Mouse (Mus musculus) heart, embryonic 10.5 days (tissue): ENCODE data around the gene Slc4a2. TPM values are rescaled to one million over a fixed set of nuclear protein-coding genes. Genes with fewer than 3 reads are reported as not detected.

Experiments
- DNase-seq: peaks from one replicate; pipeline ENCODE4 v3.0.0-alpha.2; 2017; ENCODE audit warnings: low spot score
- H3K27ac ChIP-seq: fragments of 300-500 bp; sonication (generic); 2 replicates; pipeline ENCODE4 v1.5.1; 2016; ENCODE audit warnings: mild to moderate bottlenecking
- H3K27me3 ChIP-seq: fragments of 300-500 bp; sonication (generic); 2 replicates; pipeline ENCODE4 v1.6.1; 2016; ENCODE audit warnings: mild to moderate bottlenecking; ENCODE audit not compliant: poor library complexity, insufficient read depth, severe bottlenecking
- H3K36me3 ChIP-seq: fragments of 300-500 bp; sonication (generic); 2 replicates; pipeline ENCODE4 v1.6.1; 2016; ENCODE audit warnings: mild to moderate bottlenecking, moderate library complexity
- H3K4me1 ChIP-seq: fragments of 300-500 bp; sonication (generic); 2 replicates; pipeline ENCODE4 v1.6.1; 2016; ENCODE audit warnings: mild to moderate bottlenecking
- H3K4me3 ChIP-seq: fragments of 300-500 bp; sonication (generic); 2 replicates; pipeline ENCODE4 v1.5.1; 2016; ENCODE audit warnings: mild to moderate bottlenecking, moderate library complexity
- H3K9me3 ChIP-seq: fragments of 300-500 bp; sonication (generic); 2 replicates; pipeline ENCODE4 v1.6.1; 2016; ENCODE audit warnings: mild to moderate bottlenecking, moderate library complexity
- WGBS: fragments of 180-500 bp; shearing (Covaris S2); methylation state at CpG from one replicate; pipeline ENCODE4 v1.1.7; 2016; 5-methylcytosine and 5-hydroxymethylcytosine counted together
- polyA plus RNA-seq: library from polyadenylated mRNA; unstranded; fragments of >200 nt; fragmentation: Nextera tagmentation; extraction: Ambion mirVana; gene quantifications from 2 replicates; pipeline ENCODE4 v1.2.1, GENCODE M21; 2016

The Slc4a2 gene
- polyA plus RNA-seq, 1 experiment from 2014 or later, result 36.0 TPM

GRCm38 (mm10) chr5:24484963-24485362 lies 61.3 kb downstream of the Slc4a2 start:
- DNase-seq, result no peak
- H3K36me3 ChIP-seq, result peaks cover 80% of the 10 kb centered on the region
- WGBS, result 16% methylated on average over 22 of the region's 22 CpGs
- H3K27me3 ChIP-seq, result peaks cover 16% of the 10 kb centered on the region; the same call in 1 of the 2 replicates
- peak overlapping the region; percentile 49 for H3K4me3 ChIP-seq
- peak overlapping the region; percentile 42 for H3K27ac ChIP-seq
- H3K9me3 ChIP-seq, result no peaks in the 10 kb centered on the region
- H3K4me1 ChIP-seq, result peaks cover 47% of the 10 kb centered on the region

- H3K4me1 ChIP-seq, result peaks cover 46% of the 10 kb centered on the region
Observed at GRCm38 (mm10) chr5:24486097-24486496, 62.5 kb downstream of the Slc4a2 start.

DNA sequence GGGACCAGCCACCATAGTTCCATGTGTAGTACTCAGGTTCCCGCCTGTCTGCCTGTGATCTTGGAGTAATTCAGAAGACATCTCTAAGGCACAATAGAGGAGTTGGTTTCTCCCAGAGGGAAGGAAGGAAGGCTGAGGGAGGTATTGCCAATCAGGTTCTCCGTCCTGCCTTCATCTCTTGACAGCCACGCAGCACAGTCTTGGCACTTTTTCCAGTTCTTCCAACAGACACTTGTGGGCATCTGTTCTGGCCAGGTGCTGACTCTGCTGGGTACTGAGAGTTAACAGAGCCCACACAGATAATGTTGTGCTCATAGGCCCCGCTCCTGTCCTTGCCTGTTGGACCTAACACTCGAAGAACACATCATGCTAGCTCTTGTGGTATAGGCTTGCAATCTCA lies 63.1 kb downstream of the Slc4a2 start:
- H3K4me1 ChIP-seq, result peaks cover 40% of the 10 kb centered on the region
- H3K27ac ChIP-seq, result no peak overlapping the region
- H3K4me3 ChIP-seq, result no peak overlapping the region
- H3K9me3 ChIP-seq, result no peaks in the 10 kb centered on the region
- peaks cover 14% of the 10 kb centered on the region; the same call in 1 of the 2 replicates for H3K27me3 ChIP-seq
- WGBS, result 82% methylated on average over 5 of the region's 5 CpGs
- peaks cover 80% of the 10 kb centered on the region for H3K36me3 ChIP-seq
- no peak for DNase-seq

More at GRCm38 (mm10) chr5:24486097-24486496, 62.5 kb downstream of the Slc4a2 start:
- 1% methylated on average over 8 of the region's 8 CpGs for WGBS
- no peak overlapping the region for H3K27ac ChIP-seq
- H3K4me3 ChIP-seq, result no peak overlapping the region
- H3K27me3 ChIP-seq, result peaks cover 16% of the 10 kb centered on the region; the same call in 1 of the 2 replicates
- peak; percentile 90 for DNase-seq
- H3K36me3 ChIP-seq, result peaks cover 80% of the 10 kb centered on the region
- no peaks in the 10 kb centered on the region for H3K9me3 ChIP-seq

DNA sequence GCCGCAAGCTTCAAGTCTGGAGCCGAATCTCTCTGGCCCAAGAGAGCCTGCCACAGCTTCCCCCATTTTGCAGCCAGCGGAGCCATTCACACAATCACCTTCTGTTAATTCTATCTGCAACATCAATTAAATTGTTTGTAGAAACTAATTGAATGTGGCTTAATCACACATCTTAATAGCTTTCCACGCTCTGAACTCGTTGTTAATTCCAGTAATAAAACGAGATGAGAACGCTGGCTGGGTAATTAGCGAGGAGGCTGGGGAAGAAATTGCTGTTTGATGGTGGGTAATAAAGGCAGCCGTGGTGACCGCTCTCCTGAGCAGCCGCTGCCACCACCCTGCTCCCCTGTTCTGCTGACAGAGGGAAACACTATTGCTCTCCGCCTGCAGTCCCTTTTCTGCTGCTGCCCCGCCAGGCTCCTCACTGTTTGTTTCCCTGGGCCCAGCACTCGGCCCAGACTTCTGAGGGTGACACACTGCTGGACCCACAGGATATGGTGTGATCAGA lies 66.8 kb downstream of the Slc4a2 start:
- no peaks in the 10 kb centered on the region for H3K9me3 ChIP-seq
- H3K27ac ChIP-seq, result no peak overlapping the region
- H3K36me3 ChIP-seq, result peaks cover 90% of the 10 kb centered on the region
- WGBS, result 87% methylated on average over 14 of the region's 14 CpGs
- DNase-seq, result no peak
- H3K4me1 ChIP-seq, result peaks cover 10% of the 10 kb centered on the region
- 0 out of 2 replicates have a peak, but pooled peaks cover under 1% of the 10 kb centered on the region for H3K27me3 ChIP-seq
- H3K4me3 ChIP-seq, result no peak overlapping the region

Other genes with a start within 250 kb of the Slc4a2 start
- 28.8 and 32.2 TPM in 2 replicates for gene Kcnh2, start 72.2 kb upstream of the Slc4a2 start, polyA plus RNA-seq
- gene Nos3, start 59.0 kb upstream of the Slc4a2 start, polyA plus RNA-seq, result 23.2 and 40.8 TPM in 2 replicates
- 1.2 and 2.3 TPM in 2 replicates for gene Atg9b, start 31.7 kb upstream of the Slc4a2 start, polyA plus RNA-seq
- gene Abcb8, start 30.2 kb upstream of the Slc4a2 start, polyA plus RNA-seq, result 62.7 and 81.3 TPM in 2 replicates
- gene Asic3, start 10.4 kb upstream of the Slc4a2 start, polyA plus RNA-seq, result 0.11 TPM in 1 of 2 replicates, not detected in the other
- gene Cdk5, start 307 bp upstream of the Slc4a2 start, polyA plus RNA-seq, result 33.9 and 37.4 TPM in 2 replicates
- 156 and 197 TPM in 2 replicates for gene Fastk, start 21.4 kb downstream of the Slc4a2 start, polyA plus RNA-seq
- gene Tmub1, start 24.0 kb downstream of the Slc4a2 start, polyA plus RNA-seq, result 21.3 and 22.3 TPM in 2 replicates
- gene Agap3, start 28.3 kb downstream of the Slc4a2 start, polyA plus RNA-seq, result 20.1 and 30.1 TPM in 2 replicates
- gene Gbx1, start 103.4 kb downstream of the Slc4a2 start, polyA plus RNA-seq, result 0.06 TPM in 1 of 2 replicates, not detected in the other
- 1.6 and 3.3 TPM in 2 replicates for gene Asb10, start 117.1 kb downstream of the Slc4a2 start, polyA plus RNA-seq
- 0.06 and 0.09 TPM in 2 replicates for gene 4931409K22Rik, start 133.0 kb downstream of the Slc4a2 start, polyA plus RNA-seq
- 107 and 126 TPM in 2 replicates for gene Abcf2, start 153.6 kb downstream of the Slc4a2 start, polyA plus RNA-seq
- gene Chpf2, start 162.9 kb downstream of the Slc4a2 start, polyA plus RNA-seq, result 19.1 and 22.8 TPM in 2 replicates
- 73.7 and 92.1 TPM in 2 replicates for gene Smarcd3, start 200.6 kb downstream of the Slc4a2 start, polyA plus RNA-seq